Comparison of ENCODE assay signal across 25 mouse cellular contexts in the genomic region with DNA sequence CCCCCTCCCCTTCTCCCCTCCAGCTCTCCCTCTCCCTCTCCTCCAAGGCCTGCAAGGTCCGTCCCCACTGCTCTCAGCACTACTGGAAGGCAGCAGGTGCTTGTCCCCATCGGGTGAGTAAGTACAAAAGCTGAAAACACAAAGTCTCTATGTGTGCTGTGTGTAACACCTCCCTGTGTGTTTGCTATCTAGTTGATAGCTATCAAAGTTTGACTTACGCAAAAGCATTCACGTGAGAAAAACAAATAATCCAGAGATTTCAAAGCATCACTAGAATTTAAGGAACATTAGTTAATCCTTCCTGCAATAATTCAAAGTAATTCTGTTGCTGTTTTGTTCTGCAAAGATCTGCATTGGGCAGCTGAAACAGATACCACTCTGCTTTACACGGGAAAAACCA.
"Had no signal": no experiment of that assay in that cellular context is flagged by ENCODE, and none has a peak within 500 bp of the region (broad histone marks: within the 10 kb centered on the region; RNA-seq: fewer than 3 reads in every experiment).

No protein-coding gene starts in this region.

- H3K9ac ChIP-seq: heart, embryonic 12.5 days; hindbrain, embryonic 12.5 days; hindbrain, embryonic 15.5 days; kidney, embryonic 15.5 days; limb, embryonic 13.5 days; limb, embryonic 15.5 days had no signal

- H3K4me3 ChIP-seq: gastrocnemius, adult 2 months; heart, embryonic 10.5 days; heart, embryonic 12.5 days; hindbrain, embryonic 10.5 days; hindbrain, embryonic 12.5 days; hindbrain, embryonic 15.5 days; kidney, embryonic 15.5 days; limb, embryonic 13.5 days; limb, embryonic 15.5 days had no signal

- H3K27me3 ChIP-seq: heart, embryonic 12.5 days; hindbrain, embryonic 12.5 days; hindbrain, embryonic 15.5 days; limb, embryonic 15.5 days had no signal

- H3K27ac ChIP-seq: gastrocnemius, adult 2 months; heart, embryonic 10.5 days; hindbrain, embryonic 10.5 days; hindbrain, embryonic 12.5 days; hindbrain, embryonic 15.5 days; hindbrain, postnatal 0 days; kidney, embryonic 15.5 days; kidney, postnatal 0 days; limb, embryonic 13.5 days; limb, embryonic 15.5 days had no signal

- H3K9me3 ChIP-seq: heart, embryonic 10.5 days; heart, embryonic 12.5 days; hindbrain, embryonic 10.5 days; hindbrain, embryonic 12.5 days; hindbrain, embryonic 15.5 days; kidney, embryonic 15.5 days; limb, embryonic 13.5 days; limb, embryonic 15.5 days had no signal

- DNase-seq: gastrocnemius, adult 2 months; gastrocnemius, postnatal 10 days; gastrocnemius, postnatal 25 days; heart, adult 18-20 months; heart, postnatal 10 days; heart, postnatal 4 days; kidney, adult 11 months; kidney, adult 2 months; kidney, adult 9 months; kidney, postnatal 14 days; kidney, postnatal 36 days; layer of hippocampus, adult 9-11 months; layer of hippocampus, postnatal 36 days; left cerebral cortex, postnatal 4 days had no signal

- H3K4me2 ChIP-seq: heart, embryonic 12.5 days; hindbrain, embryonic 12.5 days; hindbrain, embryonic 15.5 days; kidney, embryonic 15.5 days; limb, embryonic 13.5 days; limb, embryonic 15.5 days had no signal

- H3K4me1 ChIP-seq: heart, embryonic 10.5 days; heart, embryonic 12.5 days; hindbrain, embryonic 10.5 days; hindbrain, embryonic 12.5 days; hindbrain, embryonic 15.5 days; kidney, embryonic 15.5 days; limb, embryonic 13.5 days; limb, embryonic 15.5 days had no signal

- ATAC-seq: hindbrain, postnatal 0 days; intestine, embryonic 16.5 days had no signal

- H3K36me3 ChIP-seq: heart, embryonic 10.5 days; heart, embryonic 12.5 days; hindbrain, embryonic 10.5 days; hindbrain, embryonic 12.5 days; hindbrain, embryonic 15.5 days; kidney, embryonic 15.5 days; limb, embryonic 13.5 days; limb, embryonic 15.5 days had no signal
